Mouse (Mus musculus): ENCODE results near the gene Kit.

Gene Kit

DNA sequence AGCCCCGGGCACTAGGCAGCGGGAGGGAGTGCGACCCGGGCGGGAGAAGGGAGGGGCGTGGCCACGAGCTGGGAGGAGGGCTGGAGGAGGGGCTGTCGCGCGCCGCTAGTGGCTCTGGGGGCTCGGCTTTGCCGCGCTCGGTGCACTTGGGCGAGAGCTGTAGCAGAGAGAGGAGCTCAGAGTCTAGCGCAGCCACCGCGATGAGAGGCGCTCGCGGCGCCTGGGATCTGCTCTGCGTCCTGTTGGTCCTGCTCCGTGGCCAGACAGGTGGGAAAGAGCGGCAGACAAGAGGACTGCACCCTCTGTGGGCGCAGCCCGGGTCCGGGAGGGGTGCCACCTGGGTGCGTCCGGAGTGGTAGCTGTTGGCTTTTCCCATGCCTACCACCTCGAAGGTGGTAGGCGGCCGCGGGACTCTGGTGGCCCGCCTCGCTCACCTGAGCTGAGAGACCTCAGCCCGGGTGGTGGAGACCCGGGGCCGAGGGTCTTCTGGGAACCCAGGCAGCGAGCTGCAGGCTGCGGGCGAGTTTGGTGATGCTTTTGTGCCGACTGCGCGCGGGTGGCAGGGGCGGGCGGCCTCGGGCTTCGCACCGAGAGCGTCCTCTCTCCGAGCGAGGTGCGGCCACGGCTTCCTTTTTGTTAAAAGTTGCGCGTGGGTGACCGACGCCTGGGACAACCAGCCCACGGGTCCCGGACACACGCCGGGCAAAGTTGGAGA lies at the start of gene Kit:
TSS of gene Kit (plus strand) at position 65 of the 715 bp plus-strand sequence.
- peak; percentile 76 for DNase-seq

DNA sequence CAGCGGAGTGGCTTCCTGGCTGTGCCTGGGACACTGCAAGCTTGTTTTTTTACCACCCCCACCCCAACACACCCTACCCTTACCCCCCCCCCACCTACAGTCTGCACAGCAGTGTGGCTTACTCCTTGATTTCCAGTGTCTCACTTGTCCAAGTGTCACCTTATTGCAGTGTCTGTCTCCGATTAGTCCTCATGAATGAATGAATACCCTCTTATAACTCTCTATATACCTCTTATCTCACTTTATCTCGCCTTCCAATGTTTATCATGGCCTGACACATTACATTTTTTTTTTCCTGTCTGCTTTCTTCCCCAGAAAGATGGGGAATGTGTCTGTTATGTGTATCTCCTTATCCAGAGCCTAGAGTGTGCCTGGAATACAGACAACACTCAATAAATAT lies 38.6 kb upstream of the Kit start:
- DNase-seq = no peak

DNA sequence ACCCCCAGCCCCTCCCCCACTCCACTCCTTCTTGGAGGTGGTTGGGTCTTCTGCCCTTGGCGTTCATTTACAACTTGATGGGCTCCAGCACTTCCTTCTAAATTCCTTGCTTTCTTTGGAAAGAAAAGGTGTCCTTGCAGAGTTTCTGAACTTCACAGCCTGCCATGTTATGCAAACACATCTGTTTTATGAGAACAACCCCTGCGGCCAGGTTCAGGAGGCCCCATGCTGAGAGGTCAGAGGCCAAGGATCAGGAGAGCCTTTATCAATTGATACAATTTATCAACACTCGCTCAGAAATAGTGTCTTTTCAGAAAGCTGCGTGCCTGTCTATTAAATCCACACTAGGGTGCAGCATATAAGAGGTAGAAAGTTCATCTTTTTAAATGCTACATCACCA lies 37.0 kb upstream of the Kit start:
- no peak for DNase-seq

DNA sequence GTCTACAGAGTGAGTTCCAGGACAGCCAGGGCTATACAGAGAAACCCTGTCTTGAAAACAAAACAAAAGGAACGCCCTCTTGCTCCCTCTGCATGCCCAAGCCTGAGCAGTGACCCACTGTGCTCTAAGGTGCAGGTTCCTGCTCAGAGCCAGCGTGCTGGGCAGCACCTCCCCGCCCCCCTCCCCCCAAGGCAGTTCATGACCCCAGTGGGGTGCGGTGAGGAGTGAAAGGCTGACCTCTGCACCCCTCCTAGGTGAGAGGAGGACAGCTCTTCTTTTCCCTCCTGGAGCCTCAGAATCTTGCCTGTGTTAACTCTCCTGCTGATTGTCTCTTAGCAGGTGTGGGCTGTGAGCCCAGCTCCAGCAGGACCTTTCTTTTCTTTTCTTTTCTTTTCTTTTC lies 36.3 kb upstream of the Kit start:
- no peak for DNase-seq

DNA sequence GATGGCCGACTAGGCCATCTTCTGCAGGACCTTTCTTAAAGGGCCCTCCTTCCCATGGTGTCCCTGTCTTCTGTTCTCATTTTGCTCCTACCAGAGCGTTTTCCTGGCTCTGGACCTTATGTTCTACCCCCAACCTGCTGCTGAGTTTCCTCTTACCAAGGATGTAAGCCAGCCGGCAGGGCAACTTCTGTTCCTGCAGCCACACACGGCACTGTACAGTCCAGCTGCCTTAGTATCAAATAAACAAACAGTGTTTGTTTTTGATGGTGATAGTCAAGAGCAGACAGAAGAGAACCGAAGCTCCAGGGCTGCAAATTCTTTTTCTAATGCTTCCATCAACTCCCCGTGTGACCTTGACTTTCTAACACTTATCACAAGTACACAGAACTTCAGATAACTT lies 35.6 kb upstream of the Kit start:
- DNase-seq = no peak

DNA sequence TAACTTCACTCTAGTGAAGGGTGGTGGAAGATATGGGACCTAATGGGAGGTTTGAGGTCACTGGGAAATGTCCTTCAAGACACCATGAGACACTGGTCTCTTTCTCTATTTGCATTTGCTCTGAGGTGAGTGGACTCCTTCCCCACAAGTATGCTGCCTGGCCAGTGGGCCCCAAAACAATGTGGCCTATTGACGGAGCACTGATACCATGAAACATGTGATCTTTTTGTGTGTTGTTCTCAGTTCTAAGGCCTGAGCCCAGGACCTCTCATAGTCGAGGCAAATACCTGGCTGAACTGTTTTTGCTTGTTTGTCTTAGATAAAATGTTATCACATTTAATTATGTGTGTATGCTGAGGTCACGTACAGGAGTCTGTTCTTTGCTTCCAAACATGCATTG lies 31.0 kb upstream of the Kit start:
- DNase-seq = no peak

DNA sequence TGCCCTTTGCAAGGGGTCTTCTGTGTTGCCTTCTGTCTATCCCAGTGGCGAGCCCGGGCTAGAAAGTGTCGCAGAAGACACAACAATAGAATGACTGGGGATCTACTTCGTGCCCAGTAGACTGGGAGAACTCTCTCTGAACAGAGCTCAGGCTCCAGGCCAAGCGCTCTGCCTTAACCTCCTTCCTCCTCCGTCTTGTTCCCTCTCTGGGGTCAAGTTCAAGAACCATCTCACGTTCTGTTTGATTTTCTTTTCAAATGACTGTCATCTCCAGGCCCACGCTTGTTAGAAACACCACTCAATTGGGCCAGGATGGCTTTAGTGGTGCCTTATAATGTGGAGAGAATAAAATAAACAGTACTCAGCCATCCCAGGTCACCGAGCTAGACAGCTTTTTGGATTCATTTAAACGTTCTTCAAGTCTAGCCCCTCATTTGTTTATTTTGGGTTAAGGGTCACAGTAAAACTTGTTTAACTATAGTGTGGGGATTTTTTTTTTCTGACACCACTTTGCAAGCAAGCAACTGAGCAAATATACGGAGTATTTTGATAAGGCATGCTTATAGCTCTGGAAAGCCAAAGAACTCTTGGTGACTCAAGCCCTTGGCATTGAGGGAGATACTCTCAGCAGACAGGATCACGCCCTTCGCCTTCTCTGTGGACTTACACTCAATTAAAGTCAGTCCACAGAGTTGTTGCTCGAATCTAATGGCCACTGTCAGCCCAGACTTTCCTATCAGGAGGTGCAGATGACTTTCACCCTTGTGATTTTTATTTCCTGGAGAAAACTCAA lies 30.0 kb upstream of the Kit start:
- no peak for DNase-seq

DNA sequence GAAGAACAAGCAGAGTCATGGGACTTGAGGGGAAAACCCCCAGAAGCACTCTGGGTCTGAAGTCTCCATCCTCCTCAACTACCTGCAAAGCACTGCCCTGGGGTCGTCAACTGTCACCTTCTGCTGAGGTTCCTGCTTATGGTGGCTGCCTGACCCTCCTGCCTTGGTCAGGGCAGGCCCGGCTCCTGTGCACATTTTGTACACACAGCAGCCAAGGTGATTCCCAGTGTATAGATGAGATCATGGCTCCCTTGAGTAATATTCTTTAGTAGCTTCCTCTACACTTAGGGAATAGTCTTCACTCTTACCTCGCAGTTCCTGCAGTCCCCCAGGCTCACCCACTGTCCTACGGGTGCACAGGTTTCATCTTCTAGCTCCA lies 29.5 kb upstream of the Kit start:
- no peak for DNase-seq

DNA sequence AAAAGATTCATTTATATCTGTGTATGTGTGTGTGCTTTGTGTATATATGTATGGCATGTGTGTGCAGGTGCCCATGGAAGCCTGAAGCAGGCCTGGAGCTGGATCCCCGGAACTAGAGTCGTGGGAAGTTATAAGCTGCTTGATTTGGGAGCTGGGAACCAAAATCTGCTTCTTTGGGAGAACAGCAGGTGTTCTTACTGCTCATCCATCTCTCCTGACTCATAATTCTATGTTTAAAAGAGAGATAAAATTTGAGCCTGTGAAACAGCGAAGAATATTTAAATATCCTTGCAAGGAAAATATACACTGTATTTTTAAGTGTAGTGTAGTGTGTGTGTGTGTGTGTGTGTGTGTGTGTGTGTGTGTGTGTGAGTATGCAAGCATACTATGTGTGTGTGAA lies 21.7 kb upstream of the Kit start:
- no peak for DNase-seq

DNA sequence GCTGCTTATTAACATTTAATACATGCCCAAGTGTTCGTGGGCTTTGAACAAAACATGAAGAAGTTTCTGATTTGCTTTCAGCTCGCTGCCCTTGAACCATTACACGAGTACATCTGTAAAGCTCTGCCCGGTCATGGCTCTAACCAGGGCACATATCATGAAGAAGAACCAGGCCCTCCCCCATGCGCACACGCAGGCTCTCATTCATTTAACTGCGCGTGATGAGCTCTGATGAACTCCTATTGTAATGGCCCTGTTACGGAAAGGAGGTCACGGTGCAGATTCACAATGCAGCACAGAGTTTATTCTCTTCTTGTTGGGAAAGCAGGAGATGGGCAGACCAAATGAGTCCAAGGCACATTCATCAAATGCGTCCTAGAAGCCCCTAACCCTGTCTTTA lies 17.1 kb upstream of the Kit start:
- no peak for DNase-seq

DNA sequence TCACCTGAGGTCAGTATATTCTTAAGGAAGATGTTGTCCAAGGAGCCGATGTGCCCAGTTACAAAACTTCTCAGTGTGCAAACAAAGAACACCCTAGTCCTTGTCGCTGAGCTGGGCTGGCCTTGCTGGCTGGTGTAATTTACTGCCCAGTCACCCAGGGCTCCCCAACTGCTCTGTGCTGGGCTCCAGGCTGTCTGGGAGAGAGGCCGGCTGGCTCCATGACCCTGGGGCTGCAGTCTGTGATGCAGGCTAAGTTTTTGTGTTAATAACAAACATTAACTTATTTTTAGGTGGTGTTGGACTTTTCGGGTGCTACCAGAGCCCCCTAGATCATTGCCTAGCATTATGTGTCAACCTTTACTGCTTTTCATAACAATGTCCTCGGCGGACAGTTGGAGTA lies 15.4 kb upstream of the Kit start:
- no peak for DNase-seq

DNA sequence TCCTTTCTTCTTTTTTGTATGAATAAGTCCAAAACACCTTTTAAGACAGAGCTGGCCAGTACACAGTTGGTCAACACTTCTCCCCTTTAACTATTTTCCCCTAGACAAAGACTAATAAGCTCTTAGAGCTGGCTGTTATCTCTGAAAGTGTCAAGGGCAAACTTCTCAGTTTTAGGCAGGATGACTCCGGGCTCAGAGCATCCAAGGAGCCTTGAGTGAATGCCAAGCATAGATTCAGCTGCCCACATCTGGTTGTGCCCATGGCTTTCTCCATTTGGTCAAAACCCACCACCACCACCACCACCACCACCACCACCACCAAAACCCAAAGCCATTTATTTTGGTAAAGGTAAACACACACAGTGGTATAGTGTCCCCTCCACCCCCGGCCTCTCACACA lies 13.5 kb upstream of the Kit start:
- no peak for DNase-seq

DNA sequence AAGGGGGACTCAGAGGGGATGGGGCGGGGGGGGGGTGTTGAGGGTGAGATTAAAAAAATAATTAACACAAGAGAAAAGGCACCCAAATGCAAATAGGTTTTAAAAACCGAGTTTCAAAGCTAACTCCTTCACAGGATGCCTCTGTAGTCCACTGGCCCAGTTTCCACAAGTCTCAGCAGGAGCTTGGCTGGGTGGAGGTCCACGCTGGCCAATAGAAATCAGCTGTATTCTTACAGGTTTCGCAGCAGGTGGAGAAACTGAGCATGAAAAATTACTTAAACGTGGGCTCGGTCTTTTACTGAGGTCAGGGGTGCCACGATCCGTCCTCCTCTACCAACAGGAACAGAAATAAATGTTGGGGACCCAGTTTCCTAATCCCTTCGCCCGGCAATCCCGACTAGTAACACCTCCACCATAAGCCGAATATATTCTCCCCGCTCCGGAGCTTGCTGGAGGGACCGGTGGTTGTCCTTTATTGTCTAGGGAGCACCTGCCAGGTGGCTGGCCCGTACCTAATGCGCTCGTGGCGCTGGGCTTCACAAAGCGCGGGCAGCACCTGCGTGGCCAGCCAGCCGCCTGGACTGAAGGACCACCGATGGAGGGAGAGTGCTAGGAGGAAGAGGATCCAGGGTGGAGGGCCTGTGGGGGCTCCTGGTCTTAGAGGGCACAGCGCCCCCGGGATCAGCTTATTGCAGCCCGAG lies 415 bp upstream of the Kit start:
- no peak for DNase-seq

DNA sequence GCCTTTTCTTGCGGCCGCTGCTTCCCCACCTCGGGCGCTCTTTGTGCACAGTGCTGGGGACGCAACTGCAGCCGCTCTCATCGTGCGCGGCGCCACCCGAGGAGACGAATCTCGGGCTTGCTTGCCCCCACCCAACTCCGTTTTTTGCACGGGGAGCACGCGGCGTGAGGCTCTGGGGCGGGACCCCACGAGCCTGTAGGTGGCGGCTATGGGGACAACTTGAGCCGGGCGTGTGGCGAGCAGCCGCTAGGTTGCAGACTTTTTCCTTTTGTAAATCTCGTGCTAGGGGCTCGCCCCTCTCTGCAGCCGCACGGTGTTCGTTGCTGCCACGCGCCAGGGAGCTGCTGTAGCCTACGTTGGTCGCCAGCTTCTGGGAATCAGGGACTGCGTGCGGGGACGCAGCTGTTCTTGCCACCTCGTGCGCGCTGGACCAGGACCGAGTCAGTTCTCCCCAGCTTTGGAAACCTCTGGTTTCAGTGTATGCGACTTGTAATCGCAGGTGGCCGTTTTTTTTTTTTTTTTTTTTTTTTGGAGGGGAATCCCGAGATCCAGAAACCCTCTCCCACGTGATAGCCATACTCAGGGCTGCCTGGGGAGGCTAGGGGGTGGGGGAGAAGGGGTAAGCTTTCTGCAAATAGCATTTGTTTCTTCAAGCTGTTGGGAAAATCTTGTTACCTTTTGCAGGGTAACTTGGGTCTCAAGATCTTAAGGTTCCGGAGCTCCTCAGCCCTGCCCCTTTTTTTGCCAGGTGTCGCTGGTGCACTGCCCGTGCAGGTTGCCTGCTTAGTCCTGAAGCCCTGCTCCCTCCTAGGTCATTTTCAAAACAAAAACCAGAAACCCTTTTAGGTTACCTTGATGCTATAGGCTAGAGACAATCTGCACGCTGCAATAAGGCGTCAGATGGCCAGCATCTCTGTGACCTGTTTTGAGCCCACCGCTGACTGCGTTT lies 1.1 kb downstream of the Kit start:
- peak; percentile 67 for DNase-seq

DNA sequence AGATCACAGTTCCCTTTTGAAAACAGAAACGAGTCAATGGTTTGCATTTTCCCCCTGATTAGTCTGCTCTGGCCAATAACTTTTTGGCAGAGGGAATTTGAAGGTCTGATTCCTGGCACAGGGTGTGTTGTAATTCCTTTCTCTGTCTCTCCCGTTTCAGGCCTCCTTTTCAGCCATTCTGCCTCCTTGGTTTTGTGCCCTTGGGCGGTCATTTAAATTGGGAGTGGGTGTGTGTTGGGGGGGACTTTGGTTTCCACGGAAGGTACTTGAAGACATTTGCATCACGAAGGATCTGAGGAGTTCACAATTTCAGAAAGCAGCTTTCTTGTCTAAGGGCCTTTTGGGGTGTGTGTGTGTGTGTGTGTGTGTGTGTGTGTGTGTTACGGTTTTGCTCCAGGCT lies 2.0 kb downstream of the Kit start:
- DNase-seq = no peak

DNA sequence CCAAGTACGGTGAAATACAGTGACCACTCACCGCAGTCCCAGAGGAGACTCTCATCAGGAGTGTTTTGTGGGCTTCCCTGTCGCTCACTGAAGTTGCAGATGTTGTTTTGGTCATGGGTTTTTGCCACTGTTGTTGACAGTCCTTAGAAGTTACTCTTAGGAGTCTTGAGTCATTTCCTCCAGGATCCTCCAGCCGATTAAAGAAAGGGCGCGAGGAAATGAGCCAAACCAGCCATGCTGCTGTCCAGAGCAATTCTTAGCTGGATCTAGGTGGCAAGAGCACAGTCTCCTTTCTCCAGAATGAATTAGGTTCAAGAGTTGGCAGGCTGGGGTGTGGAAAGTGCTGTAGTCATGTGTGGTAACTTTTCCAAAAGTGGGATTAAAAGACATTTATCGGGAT lies 3.4 kb downstream of the Kit start:
- no peak for DNase-seq

DNA sequence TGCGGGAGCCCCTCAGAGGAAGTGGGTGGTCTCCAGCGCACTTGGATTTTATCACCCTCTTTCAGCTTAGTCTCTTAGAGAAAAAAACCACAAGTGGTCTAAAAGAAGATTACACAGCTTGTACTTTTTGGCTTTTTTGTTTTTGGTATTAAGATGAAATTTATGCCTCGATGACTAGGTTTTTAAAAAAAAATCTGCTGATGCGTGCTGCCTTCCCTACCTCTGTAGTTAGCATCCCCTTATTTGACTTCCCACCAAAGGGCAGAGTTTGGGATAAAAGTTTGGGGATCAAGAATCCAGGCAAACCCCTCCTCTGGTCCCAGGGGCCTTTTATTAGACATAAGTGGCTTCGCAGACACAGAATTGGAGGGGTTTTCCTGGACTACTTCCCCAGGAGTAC lies 4.5 kb downstream of the Kit start:
- DNase-seq = no peak

DNA sequence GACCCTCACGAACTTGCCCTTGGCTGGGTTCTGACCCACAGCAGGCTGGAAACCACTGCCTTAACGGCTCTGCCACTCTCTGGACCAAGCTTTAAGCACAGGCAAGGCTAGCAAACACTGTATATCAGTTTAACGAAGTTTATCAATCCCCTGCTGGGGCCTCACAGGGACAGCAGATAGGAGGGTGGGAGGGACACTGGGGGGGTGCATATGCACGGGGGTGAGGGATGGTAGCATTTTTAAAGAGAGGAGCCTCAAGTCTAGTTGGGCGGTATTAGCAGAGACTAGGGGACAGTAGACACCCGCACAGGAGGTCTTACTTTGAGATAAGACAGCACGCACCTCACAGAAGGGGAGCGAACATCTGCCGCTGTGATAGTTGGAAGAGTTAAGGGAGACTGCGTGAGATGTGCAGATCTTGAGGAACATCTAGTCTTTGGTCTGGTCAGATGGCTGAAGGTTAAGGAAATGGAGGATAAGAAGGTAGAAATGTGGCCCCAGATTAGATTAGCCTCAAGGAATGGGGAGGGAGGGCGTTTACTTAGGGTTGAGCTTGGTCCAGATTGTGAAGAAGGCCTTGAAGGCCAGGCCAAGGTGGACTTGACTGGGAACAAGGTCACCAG lies 5.0 kb downstream of the Kit start:
- no peak for DNase-seq

DNA sequence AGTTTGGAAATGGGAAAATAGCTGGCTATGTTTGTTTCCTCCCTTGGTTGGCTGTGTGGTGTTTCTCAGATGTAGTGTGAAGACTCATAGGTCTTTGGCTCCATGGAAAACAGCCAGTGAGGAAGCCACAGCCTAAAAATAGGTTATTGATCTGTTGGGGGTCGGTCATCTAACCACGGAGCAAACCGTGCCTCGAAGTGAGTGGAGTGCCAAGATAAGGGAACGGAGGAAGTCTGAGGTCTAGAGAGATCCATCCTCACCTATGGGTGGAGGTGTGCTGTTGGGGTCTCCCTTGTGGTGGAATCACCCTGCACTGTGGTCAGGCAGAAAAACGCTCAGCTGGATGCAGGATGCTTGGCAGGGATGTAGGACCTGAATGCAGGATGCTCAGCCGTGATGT lies 7.2 kb downstream of the Kit start:
- no peak for DNase-seq

DNA sequence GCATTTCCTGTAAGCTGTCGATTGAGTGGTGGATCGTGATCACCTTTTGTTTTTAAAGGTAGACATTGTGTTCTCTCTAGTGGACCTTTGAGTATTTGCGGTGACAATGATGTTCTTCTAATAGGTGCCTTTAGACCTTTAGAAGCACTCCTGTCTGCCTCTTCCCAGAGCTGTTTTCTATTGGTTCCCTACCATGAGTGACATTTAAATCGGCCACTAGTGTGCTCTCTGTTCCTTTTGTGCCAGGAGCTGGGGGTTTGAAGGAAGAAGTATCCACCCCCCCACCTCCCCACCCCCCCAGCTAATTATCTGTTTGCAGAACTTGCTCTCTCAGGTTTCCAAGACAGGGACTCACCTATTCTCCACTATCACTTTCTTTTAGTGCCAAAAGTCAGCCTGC lies 13.1 kb downstream of the Kit start:
- no peak for DNase-seq

DNA sequence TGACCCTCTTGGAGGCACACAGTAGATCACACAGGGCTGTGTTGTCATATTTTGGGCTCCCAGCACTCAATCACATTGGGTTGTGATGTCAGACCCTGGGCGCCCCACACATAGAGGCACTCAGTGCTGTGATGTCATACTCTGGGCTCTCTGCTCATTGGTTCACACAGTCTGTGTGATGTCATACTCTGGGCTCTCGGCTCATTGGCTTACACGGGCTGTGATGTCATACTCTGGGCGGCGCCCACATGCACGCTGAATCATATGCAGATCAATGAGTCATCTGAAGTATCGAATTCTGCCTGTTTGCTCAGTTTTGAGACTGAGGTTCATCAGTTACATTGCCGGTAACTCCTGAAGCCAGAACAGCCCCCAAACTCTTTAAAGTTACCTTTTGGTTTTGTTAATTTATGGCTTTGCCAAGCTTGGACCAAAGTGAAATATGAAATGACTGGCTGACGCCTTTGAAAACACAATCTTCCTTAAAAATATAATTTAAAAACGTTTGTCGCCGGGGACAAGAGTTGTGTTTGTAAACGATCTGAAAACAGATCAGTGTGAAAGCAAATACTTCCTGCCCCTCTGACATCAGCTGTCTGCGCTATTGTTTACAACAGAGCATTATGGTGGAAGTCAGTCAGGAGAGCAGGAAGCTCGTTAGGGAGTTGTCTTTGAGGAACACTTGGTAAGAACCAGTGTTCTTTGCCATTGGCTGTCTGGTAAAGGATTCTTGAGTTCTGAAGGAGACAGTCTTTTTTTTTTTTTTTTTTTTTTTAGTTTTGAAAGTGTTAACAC lies 15.0 kb downstream of the Kit start:
- no peak for DNase-seq

DNA sequence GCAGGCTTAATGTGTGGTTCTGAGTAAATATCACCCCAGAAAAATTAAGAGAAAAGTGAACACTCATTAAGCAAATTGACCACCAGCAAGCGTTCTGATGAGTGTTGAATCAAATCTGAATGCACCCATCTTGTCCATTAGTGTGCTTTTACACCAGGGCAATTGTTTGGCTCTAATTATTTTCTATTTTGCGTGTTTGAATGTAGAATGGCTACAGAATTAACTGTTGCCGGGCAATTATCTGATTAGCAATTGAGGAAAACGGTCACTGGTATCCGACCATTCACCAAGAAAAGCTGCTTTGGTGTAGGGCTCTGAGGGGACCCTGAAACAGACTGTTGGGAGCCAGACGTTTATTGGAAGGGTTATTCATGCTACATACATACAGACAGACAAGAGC lies 16.2 kb downstream of the Kit start:
- no peak for DNase-seq
